Mouse (Mus musculus) midbrain, embryonic 14.5 days (tissue): ENCODE data around the gene Mns1. TPM values are rescaled to one million over a fixed set of nuclear protein-coding genes. Genes with fewer than 3 reads are reported as not detected.

Source experiments
- ATAC-seq: fragments of 200-750 bp; cut with Nextera tagmentation; 2 replicates; pipeline ENCODE4 v1.8.0; 2017; ENCODE audit warnings: moderate number of reproducible peaks, moderate library complexity; ENCODE audit not compliant: low FRiP score, low TSS enrichment
- DNase-seq: peaks from one replicate; pipeline ENCODE4 v3.0.0-alpha.2; 2015
- H3K27ac ChIP-seq: fragments of 300-500 bp; sonication (generic); replicated peaks from 2 replicates; pipeline ENCODE4 v1.5.1; 2014; ENCODE audit warnings: mild to moderate bottlenecking, low read depth, low read length, moderate library complexity
- H3K27me3 ChIP-seq: fragments of 300-500 bp; sonication (generic); 2 replicates; pipeline ENCODE4 v1.6.1; 2014; ENCODE audit warnings: low read length, control low read depth, mixed read lengths; ENCODE audit not compliant: control insufficient read depth, insufficient read depth
- H3K36me3 ChIP-seq: fragments of 300-500 bp; sonication (generic); 2 replicates; pipeline ENCODE4 v1.6.1; 2014; ENCODE audit warnings: low read length, control low read depth; ENCODE audit not compliant: control insufficient read depth, insufficient read depth
- H3K4me1 ChIP-seq: fragments of 300-500 bp; sonication (generic); 2 replicates; pipeline ENCODE4 v1.6.1; 2014; ENCODE audit warnings: mild to moderate bottlenecking, antibody characterized with exemption, low read length, control low read depth; ENCODE audit not compliant: control insufficient read depth, insufficient read depth
- H3K4me2 ChIP-seq: fragments of 300-500 bp; sonication (generic); 2 replicates; pipeline ENCODE4 v1.6.1; 2014; ENCODE audit warnings: mild to moderate bottlenecking, low read length, moderate library complexity
- H3K4me3 ChIP-seq: fragments of 300-500 bp; sonication (generic); replicated peaks from 2 replicates; pipeline ENCODE4 v1.5.1; 2014; ENCODE audit warnings: low read depth, low read length
- H3K9ac ChIP-seq: fragments of 300-500 bp; sonication (generic); replicated peaks from 2 replicates; pipeline ENCODE4 v1.6.1; 2014; ENCODE audit warnings: mild to moderate bottlenecking, low read length, moderate library complexity
- H3K9me3 ChIP-seq: fragments of 300-500 bp; sonication (generic); 2 replicates; pipeline ENCODE4 v1.6.1; 2016; ENCODE audit warnings: low read length, control low read depth, mixed read lengths; ENCODE audit not compliant: control insufficient read depth
- WGBS: fragments of 180-500 bp; shearing (Covaris S2); extraction: QIAGEN DNeasy Blood & Tissue Kit; methylation state at CpG from one replicate; pipeline ENCODE4 v1.1.7; 2014; 5-methylcytosine and 5-hydroxymethylcytosine counted together
- polyA plus RNA-seq: library from polyadenylated mRNA; unstranded; fragments of >200 nt; fragmentation: Nextera tagmentation; extraction: Ambion mirVana; gene quantifications from 2 replicates; pipeline ENCODE4 v1.2.1, GENCODE M21; 2014

The Mns1 gene
- polyA plus RNA-seq, 1 experiment from 2014 or later = 10.3 TPM

DNA sequence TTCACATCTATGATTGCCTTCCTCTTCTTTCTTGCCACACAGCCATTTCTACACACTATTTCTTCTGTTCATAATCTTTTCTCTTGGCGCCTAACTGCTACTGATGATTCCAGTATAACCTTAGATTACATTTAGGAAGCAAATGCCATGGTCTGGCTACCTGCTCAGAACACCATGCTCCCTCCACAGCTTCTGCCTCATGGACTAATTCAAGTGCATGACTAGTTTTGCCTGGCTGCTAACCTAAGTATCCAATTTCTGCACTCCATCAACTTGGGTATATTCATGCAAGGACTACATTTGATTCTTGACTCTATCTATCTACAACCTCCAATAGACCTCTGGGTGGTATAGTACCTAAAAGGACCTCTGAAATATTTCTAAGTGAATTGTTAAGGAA is 32.0 kb downstream of the Mns1 start:
- Histone ChIP-seq H3K9me3 (no peaks in the 10 kb centered on the region), H3K4me1 (no peaks in the 10 kb centered on the region), H3K4me3 (no peak overlapping the region), H3K36me3 (peaks cover 28% of the 10 kb centered on the region), H3K9ac (no peak overlapping the region), H3K4me2 (no peak overlapping the region), H3K27ac (no peak overlapping the region), H3K27me3 (no peaks in the 10 kb centered on the region)
- no peak for ATAC-seq
- WGBS = 98% methylated on average over 1 of the region's 1 CpGs
- no peak for DNase-seq

- Histone ChIP-seq H3K9me3 (no peaks in the 10 kb centered on the region), H3K36me3 (peaks cover 52% of the 10 kb centered on the region), H3K4me1 (no peaks in the 10 kb centered on the region), H3K4me2 (no peak overlapping the region), H3K27me3 (no peaks in the 10 kb centered on the region), H3K27ac (no peak overlapping the region), H3K9ac (no peak overlapping the region), H3K4me3 (no peak overlapping the region)
- ATAC-seq = no peak
- no peak for DNase-seq
- WGBS = 93% methylated on average over 9 of the region's 9 CpGs
Measured at GRCm38 (mm10) chr9:72475511-72475910, 37.7 kb downstream of the Mns1 start.

GRCm38 (mm10) chr9:72477306-72477705 is 39.5 kb downstream of the Mns1 start:
- H3K9me3 ChIP-seq = no peaks in the 10 kb centered on the region
- DNase-seq = no peak
- H3K36me3 ChIP-seq = peaks cover 59% of the 10 kb centered on the region
- no peak overlapping the region for H3K9ac ChIP-seq
- H3K4me1 ChIP-seq = no peaks in the 10 kb centered on the region
- no peak overlapping the region for H3K27ac ChIP-seq
- 80% methylated on average over 6 of the region's 6 CpGs for WGBS
- no peak overlapping the region for H3K4me2 ChIP-seq
- ATAC-seq = no peak
- H3K4me3 ChIP-seq = no peak overlapping the region
- no peaks in the 10 kb centered on the region for H3K27me3 ChIP-seq

DNA sequence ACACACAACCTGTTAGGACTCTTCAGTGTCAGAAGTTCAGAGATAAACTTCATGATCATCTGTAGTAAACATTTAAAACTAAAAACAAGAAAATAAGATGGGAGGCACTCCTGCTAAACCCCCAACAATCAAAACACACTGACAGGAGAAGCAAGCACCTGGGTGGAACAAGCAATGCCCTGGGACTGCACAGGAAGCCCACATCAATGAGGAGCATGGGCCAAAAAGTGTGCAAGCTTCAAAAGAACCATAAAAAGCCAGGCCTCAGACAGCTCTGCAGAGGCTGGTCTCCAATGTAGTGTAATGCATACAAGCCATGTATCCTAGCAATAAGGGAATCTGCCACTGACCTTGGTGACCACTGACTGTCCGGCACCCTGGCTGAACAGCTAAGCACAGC is 41.5 kb downstream of the Mns1 start:
- Histone ChIP-seq H3K27ac (no peak overlapping the region), H3K4me1 (no peaks in the 10 kb centered on the region), H3K9ac (no peak overlapping the region), H3K36me3 (peaks cover 54% of the 10 kb centered on the region), H3K27me3 (no peaks in the 10 kb centered on the region), H3K9me3 (no peaks in the 10 kb centered on the region), H3K4me2 (no peak overlapping the region), H3K4me3 (no peak overlapping the region)
- ATAC-seq = no peak
- DNase-seq = no peak
- 95% methylated on average over 1 of the region's 1 CpGs for WGBS

DNA sequence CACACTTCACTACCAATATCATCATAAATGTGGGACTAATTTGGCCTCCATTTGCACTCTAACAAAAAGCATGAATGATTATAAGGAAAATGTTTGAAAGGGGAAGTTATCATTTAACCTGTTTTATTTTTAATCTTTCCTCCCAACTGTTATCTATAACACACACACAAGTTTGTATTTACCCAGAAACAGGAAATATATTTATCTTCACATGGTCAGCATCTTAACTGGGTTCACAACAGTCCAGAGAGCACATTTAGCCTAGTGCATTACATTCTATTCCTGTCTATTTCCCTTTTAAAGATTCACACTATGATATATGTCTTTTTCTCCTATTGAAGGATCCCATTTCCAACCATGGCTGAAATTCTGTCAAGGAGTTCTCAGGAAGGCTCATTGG is 50.7 kb downstream of the Mns1 start:
- peaks cover 15% of the 10 kb centered on the region; the same call in 1 of the 2 replicates for H3K36me3 ChIP-seq

GRCm38 (mm10) chr9:72489131-72489530 is 51.3 kb downstream of the Mns1 start:
- ATAC-seq (no peak), DNase-seq (no peak)
- H3K36me3 ChIP-seq = 0 out of 2 replicates have a peak, but pooled peaks cover 10% of the 10 kb centered on the region
- H3K9me3 ChIP-seq = no peaks in the 10 kb centered on the region
- H3K4me2 ChIP-seq = no peak overlapping the region
- no peaks in the 10 kb centered on the region for H3K27me3 ChIP-seq
- no peak overlapping the region for H3K27ac ChIP-seq
- WGBS = 98% methylated on average over 5 of the region's 5 CpGs
- no peak overlapping the region for H3K4me3 ChIP-seq
- peaks cover 4% of the 10 kb centered on the region; the same call in 1 of the 2 replicates for H3K4me1 ChIP-seq
- H3K9ac ChIP-seq = no peak overlapping the region

More for the DNA sequence above, 50.7 kb downstream of the Mns1 start:
- no peak overlapping the region for H3K27ac ChIP-seq
- ATAC-seq = no peak
- no peak overlapping the region for H3K4me2 ChIP-seq
- no peak overlapping the region for H3K9ac ChIP-seq
- H3K4me1 ChIP-seq = peaks cover 4% of the 10 kb centered on the region; the same call in 1 of the 2 replicates
- no peak overlapping the region for H3K4me3 ChIP-seq
- H3K27me3 ChIP-seq = no peaks in the 10 kb centered on the region
- H3K9me3 ChIP-seq = no peaks in the 10 kb centered on the region
- DNase-seq = no peak

DNA sequence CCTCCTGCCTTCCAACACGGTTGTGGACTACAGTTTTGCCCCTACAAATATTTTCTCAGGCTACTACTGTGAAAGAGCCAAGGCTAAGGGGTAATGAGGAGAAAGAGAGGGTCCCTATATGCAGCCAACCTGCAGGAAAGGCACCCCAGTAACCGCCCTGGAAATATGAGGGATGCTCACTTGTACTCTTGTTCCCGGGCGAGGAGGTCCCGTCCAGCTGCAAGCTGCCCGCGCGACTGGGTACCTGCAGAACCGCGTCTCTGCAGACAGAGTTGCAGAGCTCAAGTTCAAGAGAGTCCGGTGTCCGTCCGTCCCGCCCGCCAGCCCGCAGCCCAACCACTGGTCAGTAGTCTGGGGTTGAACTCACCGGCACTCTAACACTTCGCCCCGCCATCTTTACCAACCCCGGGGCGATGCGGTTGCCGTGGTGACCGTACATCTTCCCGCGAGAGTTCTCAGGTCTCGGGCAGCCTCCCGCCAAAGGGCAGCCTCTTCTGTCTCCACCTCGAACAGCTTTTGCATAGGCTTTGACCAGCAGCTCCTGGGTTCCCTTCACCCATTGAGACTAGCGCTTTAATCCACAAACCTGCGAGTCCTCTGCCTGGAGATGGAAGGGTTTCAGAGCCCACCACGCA is 53.9 kb downstream of the Mns1 start:
- peaks cover 4% of the 10 kb centered on the region; the same call in 1 of the 2 replicates for H3K4me1 ChIP-seq
- peak; percentile 94 for ATAC-seq
- 0 out of 2 replicates have a peak, but pooled peaks cover under 1% of the 10 kb centered on the region for H3K36me3 ChIP-seq
- peak; percentile 95 for DNase-seq
- H3K27me3 ChIP-seq = no peaks in the 10 kb centered on the region
- peak overlapping the region; percentile 61 for H3K4me3 ChIP-seq
- peak overlapping the region; percentile 56 for H3K4me2 ChIP-seq
- under 1% methylated on average over 32 of the region's 32 CpGs for whole genome bisulfite sequencing
- peak overlapping the region; percentile 56 for H3K9ac ChIP-seq
- no peaks in the 10 kb centered on the region for H3K9me3 ChIP-seq
- H3K27ac ChIP-seq = peak overlapping the region; percentile 87

DNA sequence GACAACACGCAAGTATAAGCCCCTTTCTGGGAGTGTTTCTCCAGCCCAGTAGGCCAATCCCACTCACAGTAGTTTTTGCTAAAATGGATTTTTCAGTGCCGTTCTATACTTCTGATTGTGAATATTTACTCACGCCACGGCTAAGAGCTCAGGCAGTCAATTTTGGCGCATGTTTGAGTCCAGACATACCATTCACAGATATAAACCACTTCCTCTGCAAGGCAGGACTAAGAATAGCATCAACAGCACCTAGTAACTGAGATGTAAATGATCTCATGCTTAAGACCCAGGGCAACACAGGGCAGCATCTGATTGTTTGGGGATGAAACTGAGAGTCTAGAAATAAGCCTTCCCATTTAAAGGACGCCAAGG is 54.4 kb downstream of the Mns1 start, which contains the start of gene Tex9:
TSS of gene Tex9 (minus strand) at position 19 of the 372 bp plus-strand sequence.
- no peak for DNase-seq
- peak within 1 kb of the TSS; percentile 56 for H3K4me2 ChIP-seq
- H3K4me1 ChIP-seq = peaks cover 4% of the 10 kb centered on the region; the same call in 1 of the 2 replicates
- H3K9me3 ChIP-seq = no peaks in the 10 kb centered on the region
- 3% methylated on average over 6 of the region's 6 CpGs for WGBS
- H3K27ac ChIP-seq = peak within 1 kb of the TSS; percentile 87
- peak within 1 kb of the TSS; percentile 56 for H3K9ac ChIP-seq
- peak within 1 kb of the TSS; percentile 61 for H3K4me3 ChIP-seq
- ATAC-seq = peak; percentile 34; the same call in 1 of the 2 replicates
- H3K36me3 ChIP-seq = no peaks in the 10 kb centered on the region
- no peaks in the 10 kb centered on the region for H3K27me3 ChIP-seq

DNA sequence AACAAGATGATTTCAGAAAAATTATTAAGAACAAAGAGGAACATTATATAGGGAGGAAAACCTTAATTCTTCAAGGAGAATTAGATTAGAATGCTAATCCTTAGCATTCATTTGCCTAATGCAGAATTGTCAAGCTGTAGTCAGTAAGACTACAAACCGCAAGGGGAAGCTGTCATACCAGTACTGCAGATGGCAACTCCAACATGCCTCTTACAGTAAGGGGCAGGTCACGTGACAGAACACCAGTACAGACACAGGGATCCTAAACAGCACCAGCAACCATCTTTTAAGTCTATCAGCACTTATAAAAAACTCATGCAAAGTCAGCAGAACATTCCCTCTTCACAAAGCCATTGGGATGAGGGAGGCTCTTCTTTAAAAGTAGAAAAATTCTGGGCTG is 55.7 kb downstream of the Mns1 start:
- no peak overlapping the region for H3K4me3 ChIP-seq
- no peak for DNase-seq
- H3K36me3 ChIP-seq = no peaks in the 10 kb centered on the region
- H3K9me3 ChIP-seq = no peaks in the 10 kb centered on the region
- H3K9ac ChIP-seq = no peak overlapping the region
- no peak overlapping the region for H3K4me2 ChIP-seq
- WGBS = 84% methylated on average over 2 of the region's 2 CpGs
- no peaks in the 10 kb centered on the region for H3K27me3 ChIP-seq
- H3K27ac ChIP-seq = no peak overlapping the region
- ATAC-seq = no peak
- peaks cover 4% of the 10 kb centered on the region; the same call in 1 of the 2 replicates for H3K4me1 ChIP-seq
